Mouse (Mus musculus) ES-E14 (cell line): ENCODE measurements around the gene B4galt3. TPM values are rescaled to one million over a fixed set of nuclear protein-coding genes. Genes with fewer than 3 reads are reported as not detected.

Experiments
- DNase-seq: peaks from one replicate; pipeline ENCODE4 v3.0.0-alpha.2; 2013; ENCODE audit warnings: low read depth, low spot score
- H3K27ac ChIP-seq: 2 replicates; pipeline ENCODE4 v1.5.1; 2012; ENCODE audit warnings: low read depth, mild to moderate bottlenecking, low read length, moderate library complexity, mixed read lengths; ENCODE audit not compliant: poor library complexity, insufficient read depth, severe bottlenecking
- H3K36me3 ChIP-seq: 2 replicates; pipeline ENCODE4 v1.6.1; 2012; ENCODE audit warnings: mild to moderate bottlenecking, low read length, moderate library complexity, mixed read lengths; ENCODE audit not compliant: control insufficient read depth, poor library complexity, insufficient read depth, severe bottlenecking
- H3K4me1 ChIP-seq, 2 experiments: fragments of 150-350 bp in 1 of 2; sonication (generic) in 1 of 2; 2 replicates each; pipeline ENCODE4 v1.6.1; 2012; ENCODE audit warnings: low read length in 2 of 2, mild to moderate bottlenecking in 1 of 2, mixed read lengths in 1 of 2; ENCODE audit not compliant: control insufficient read depth in 2 of 2, insufficient read depth in 2 of 2, poor library complexity in 1 of 2
- H3K4me3 ChIP-seq, 2 experiments: fragments of 150-350 bp in 1 of 2; sonication (generic) in 1 of 2; 2 replicates each; pipeline ENCODE4 v1.5.1; 2012; ENCODE audit warnings: low read length in 2 of 2, low read depth in 1 of 2, mild to moderate bottlenecking in 1 of 2, mixed read lengths in 1 of 2; ENCODE audit not compliant: insufficient read depth in 1 of 2, poor library complexity in 1 of 2, severe bottlenecking in 1 of 2
- H3K9ac ChIP-seq: 2 replicates; pipeline ENCODE4 v1.6.1; 2012; ENCODE audit warnings: low read depth, mild to moderate bottlenecking, low read length, mixed read lengths; ENCODE audit not compliant: poor library complexity, insufficient read depth, severe bottlenecking
- H3K9me3 ChIP-seq: fragments of 150-350 bp; sonication (generic); 2 replicates; pipeline ENCODE4 v1.6.1; 2012; ENCODE audit warnings: low read depth, mild to moderate bottlenecking, low read length; ENCODE audit not compliant: control insufficient read depth, insufficient read depth
- CHD2 ChIP-seq: IDR thresholded peaks from 2 replicates; pipeline ENCODE4 v1.6.1; 2014; ENCODE audit warnings: mild to moderate bottlenecking, low read depth, low read length, inconsistent platforms
- HCFC1 ChIP-seq: IDR thresholded peaks from 2 replicates; pipeline ENCODE4 v1.6.1; 2012; ENCODE audit warnings: low read length, inconsistent platforms, borderline replicate concordance; ENCODE audit not compliant: insufficient read depth
- MAFK ChIP-seq: IDR thresholded peaks from 2 replicates; pipeline ENCODE4 v1.6.1; 2014; ENCODE audit warnings: mild to moderate bottlenecking, low read depth, low read length, inconsistent platforms; ENCODE audit not compliant: insufficient read depth
- ZC3H11A ChIP-seq: IDR thresholded peaks from 2 replicates; pipeline ENCODE4 v1.6.1; 2012; ENCODE audit warnings: low read depth, mild to moderate bottlenecking, inconsistent platforms, low read length, borderline replicate concordance
- ZNF384 ChIP-seq: IDR thresholded peaks from 2 replicates; pipeline ENCODE4 v1.6.1; 2012; ENCODE audit warnings: low read depth, low read length, inconsistent platforms
- in situ Hi-C, 2 experiments: fragments of 600-800 bp; cut with MboI; formaldehyde crosslinking; loops; one replicate each; pipeline ENCODE4 v1.15.1; 2025; ENCODE audit warnings: low sequenced_read_pairs in 2 of 2, inconsistent platforms in 1 of 2; ENCODE audit not compliant: unreplicated experiment in 2 of 2
- total RNA-seq: library from RNA; depleted of rRNA; stranded (reverse); fragments of 300-350 nt; gene quantifications from 2 replicates; pipeline ENCODE4 v1.2.3, GENCODE M21; 2012

Gene B4galt3
- total RNA-seq, 1 experiment = 35.8 TPM

GRCm38 (mm10) chr1:171263666-171264461 is 6.3 kb upstream of the B4galt3 start:
- Histone ChIP-seq H3K36me3 (no peaks in the 10 kb centered on the region), H3K9me3 (no peaks in the 10 kb centered on the region), H3K9ac (no peak overlapping the region), H3K27ac (no peak overlapping the region), H3K4me3 (no peak overlapping the region), H3K4me1 (peaks cover 0 to 7% of the 10 kb centered on the region in 2 experiments; a peak in 1 of 4 replicates)
- in situ Hi-C loops = no loop called here
- DNase-seq = no peak
- TF ChIP-seq HCFC1 (no peak), CHD2 (no peak), ZC3H11A (no peak), ZNF384 (no peak), MAFK (no peak)

GRCm38 (mm10) chr1:171265971-171266744 is 4.0 kb upstream of the B4galt3 start:
- H3K9me3 ChIP-seq = no peaks in the 10 kb centered on the region
- in situ Hi-C loops = no loop called here
- DNase-seq = no peak
- no peak overlapping the region for H3K9ac ChIP-seq
- no peak for TF ChIP-seq ZNF384
- TF ChIP-seq CHD2 = no peak
- no peak for TF ChIP-seq MAFK
- TF ChIP-seq ZC3H11A = no peak
- no peak for TF ChIP-seq HCFC1
- H3K27ac ChIP-seq = no peak overlapping the region
- no peak overlapping the region for H3K4me3 ChIP-seq
- 0 out of 4 replicates have a peak, but pooled peaks cover 0 to 4% of the 10 kb centered on the region in 2 experiments for H3K4me1 ChIP-seq
- H3K36me3 ChIP-seq = no peaks in the 10 kb centered on the region

- Histone ChIP-seq H3K4me1 (peaks cover 0 to 4% of the 10 kb centered on the region in 2 experiments; a peak in 2 of 4 replicates), H3K36me3 (peaks cover 7% of the 10 kb centered on the region; the same call in 1 of the 2 replicates), H3K27ac (no peak overlapping the region), H3K9me3 (no peaks in the 10 kb centered on the region), H3K4me3 (no peak overlapping the region), H3K9ac (no peak overlapping the region)
- TF ChIP-seq CHD2 (no peak), ZC3H11A (no peak), ZNF384 (no peak), HCFC1 (no peak), MAFK (no peak)
- in situ Hi-C loops = no loop called here
- DNase-seq = no peak
Measured at GRCm38 (mm10) chr1:171268341-171268740, 1.8 kb upstream of the B4galt3 start.

GRCm38 (mm10) chr1:171270573-171270900 is 409 bp downstream of the B4galt3 start:
- Histone ChIP-seq H3K36me3 (peaks cover 19% of the 10 kb centered on the region), H3K4me1 (peaks cover 0 to 4% of the 10 kb centered on the region in 2 experiments; a peak in 2 of 4 replicates), H3K4me3 (peak overlapping the region; percentile 86 to 99), H3K9me3 (no peaks in the 10 kb centered on the region), H3K27ac (peak overlapping the region; percentile 65), H3K9ac (peak overlapping the region; percentile 87)
- no peak for TF ChIP-seq CHD2
- no peak for TF ChIP-seq MAFK
- TF ChIP-seq ZC3H11A = no peak
- no peak for TF ChIP-seq ZNF384
- no peak for TF ChIP-seq HCFC1
- DNase-seq = no peak
- in situ Hi-C loops = no loop called here
